ENCODE assay signal across 23 mouse cellular contexts in the genomic region with DNA sequence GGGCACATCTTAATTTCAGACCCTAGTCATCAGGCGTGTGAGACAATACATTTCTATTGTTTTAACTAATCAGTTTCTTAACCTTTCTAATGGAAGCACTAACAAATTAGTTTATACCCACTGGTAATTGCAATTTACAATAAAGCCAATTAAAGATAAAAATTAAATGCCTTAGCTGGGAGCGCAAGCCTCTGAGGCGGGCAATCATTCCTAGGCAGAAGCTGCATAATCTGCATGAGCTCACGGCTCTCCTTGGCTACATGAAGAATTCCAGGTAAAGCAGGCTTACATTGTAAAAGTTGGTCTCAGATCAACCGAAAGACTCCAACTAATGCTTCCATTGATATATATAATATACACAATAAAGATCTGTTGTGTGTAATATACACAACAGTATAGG.
DNase-seq lines count a peak whose midpoint lies in the region; ATAC-seq and TF ChIP-seq lines count a peak whose summit lies in the region.
"Had no signal": no experiment of that assay in that cellular context is flagged by ENCODE, and none has a peak within 500 bp of the region (broad histone marks: within the 10 kb centered on the region; RNA-seq: fewer than 3 reads in every experiment).

No protein-coding gene starts in this region.

- peak; percentile 48; the same call in 1 of the 2 replicates for ATAC-seq in hindbrain, embryonic 16.5 days
- ATAC-seq in hindbrain, embryonic 12.5 days (ENCODE audit: low FRiP score) = no peak
- ATAC-seq in midbrain, embryonic 16.5 days = peak; percentile 48; the same call in 1 of the 2 replicates
- no peak for ATAC-seq in midbrain, postnatal 0 days (ENCODE audit: low FRiP score)
- no peak for ATAC-seq in hindbrain, postnatal 0 days
- ATAC-seq: CD4-positive, CD25-positive, alpha-beta regulatory T cell, adult 4 months; forebrain, embryonic 13.5 days; forebrain, embryonic 16.5 days had no signal

- WGBS in hindbrain, embryonic 16.5 days = 66% methylated on average over 5 of the region's 5 CpGs
- WGBS in hindbrain, embryonic 12.5 days = 81% methylated on average over 5 of the region's 5 CpGs
- WGBS in midbrain, embryonic 16.5 days = 76% methylated on average over 5 of the region's 5 CpGs
- WGBS in midbrain, postnatal 0 days = 76% methylated on average over 5 of the region's 5 CpGs
- 73% methylated on average over 5 of the region's 5 CpGs for WGBS in hindbrain, postnatal 0 days

- H3K9ac ChIP-seq in hindbrain, embryonic 16.5 days (ENCODE audit: low read depth, low read length) = no peak overlapping the region
- no peak overlapping the region for H3K9ac ChIP-seq in hindbrain, embryonic 12.5 days
- no peak overlapping the region for H3K9ac ChIP-seq in midbrain, embryonic 16.5 days (ENCODE audit: low read depth, low read length)
- no peak overlapping the region for H3K9ac ChIP-seq in midbrain, postnatal 0 days (replicated peaks; ENCODE audit: low read length, poor library complexity, severe bottlenecking)
- no peak overlapping the region for H3K9ac ChIP-seq in hindbrain, postnatal 0 days (replicated peaks; ENCODE audit: low read length)
- H3K9ac ChIP-seq: forebrain, embryonic 13.5 days; heart, embryonic 13.5 days had no signal

- no peak for DNase-seq in midbrain, postnatal 0 days (ENCODE audit: low spot score)
- peak; percentile 8 for DNase-seq in hindbrain, postnatal 0 days (ENCODE audit: low spot score)
- DNase-seq in kidney, postnatal 25 days = no peak
- DNase-seq: adrenal gland, adult 2 months; adrenal gland, postnatal 14 days; cerebellum, adult 11-12 months; cerebellum, adult 8-10 months; cerebellum, postnatal 10 days; cerebellum, postnatal 36 days; gastrocnemius, postnatal 10 days; gastrocnemius, postnatal 36 days; heart, adult 2 months; heart, postnatal 14 days; heart, postnatal 4 days had no signal

- H3K27ac ChIP-seq in hindbrain, embryonic 16.5 days (ENCODE audit: low read depth, low read length) = no peak overlapping the region
- no peak overlapping the region for H3K27ac ChIP-seq in hindbrain, embryonic 12.5 days
- no peak overlapping the region for H3K27ac ChIP-seq in midbrain, embryonic 16.5 days (ENCODE audit: low read length)
- no peak overlapping the region for H3K27ac ChIP-seq in midbrain, postnatal 0 days (ENCODE audit: low read depth, low read length)
- H3K27ac ChIP-seq in hindbrain, postnatal 0 days = no peak overlapping the region
- H3K27ac ChIP-seq: forebrain, embryonic 10.5 days; forebrain, embryonic 13.5 days; heart, adult 2 months; heart, embryonic 10.5 days; heart, embryonic 13.5 days had no signal

- H3K9me3 ChIP-seq in hindbrain, embryonic 16.5 days (ENCODE audit: control insufficient read depth, low read length) = no peaks in the 10 kb centered on the region
- no peaks in the 10 kb centered on the region for H3K9me3 ChIP-seq in hindbrain, embryonic 12.5 days (replicated peaks)
- H3K9me3 ChIP-seq in midbrain, embryonic 16.5 days (replicated peaks; ENCODE audit: control insufficient read depth, low read length, poor library complexity, severe bottlenecking) = no peaks in the 10 kb centered on the region
- H3K9me3 ChIP-seq in midbrain, postnatal 0 days (ENCODE audit: low read length) = no peaks in the 10 kb centered on the region
- H3K9me3 ChIP-seq in hindbrain, postnatal 0 days (ENCODE audit: low read length) = no peaks in the 10 kb centered on the region
- H3K9me3 ChIP-seq: forebrain, embryonic 10.5 days; forebrain, embryonic 13.5 days; heart, embryonic 10.5 days; heart, embryonic 13.5 days had no signal

- no peaks in the 10 kb centered on the region for H3K4me1 ChIP-seq in hindbrain, embryonic 16.5 days (ENCODE audit: control insufficient read depth, insufficient read depth, low read depth, low read length)
- no peaks in the 10 kb centered on the region for H3K4me1 ChIP-seq in hindbrain, embryonic 12.5 days
- no peaks in the 10 kb centered on the region for H3K4me1 ChIP-seq in midbrain, embryonic 16.5 days (ENCODE audit: control insufficient read depth, insufficient read depth, low read length)
- no peaks in the 10 kb centered on the region for H3K4me1 ChIP-seq in midbrain, postnatal 0 days (ENCODE audit: insufficient read depth, low read length)
- H3K4me1 ChIP-seq in hindbrain, postnatal 0 days (ENCODE audit: insufficient read depth, low read length) = no peaks in the 10 kb centered on the region
- H3K4me1 ChIP-seq: forebrain, embryonic 10.5 days; forebrain, embryonic 13.5 days; heart, embryonic 10.5 days; heart, embryonic 13.5 days had no signal

- no peak overlapping the region for H3K4me3 ChIP-seq in hindbrain, embryonic 16.5 days (ENCODE audit: low read length)
- no peak overlapping the region for H3K4me3 ChIP-seq in hindbrain, embryonic 12.5 days
- no peak overlapping the region for H3K4me3 ChIP-seq in midbrain, embryonic 16.5 days (ENCODE audit: low read depth, low read length)
- no peak overlapping the region for H3K4me3 ChIP-seq in midbrain, postnatal 0 days (ENCODE audit: low read depth, low read length)
- no peak overlapping the region for H3K4me3 ChIP-seq in hindbrain, postnatal 0 days (ENCODE audit: low read length)
- H3K4me3 ChIP-seq: forebrain, embryonic 10.5 days; forebrain, embryonic 13.5 days; heart, adult 2 months; heart, embryonic 10.5 days; heart, embryonic 13.5 days had no signal

- H3K36me3 ChIP-seq in hindbrain, embryonic 16.5 days (ENCODE audit: control insufficient read depth, insufficient read depth, low read length) = no peaks in the 10 kb centered on the region
- H3K36me3 ChIP-seq in hindbrain, embryonic 12.5 days = no peaks in the 10 kb centered on the region
- H3K36me3 ChIP-seq in midbrain, embryonic 16.5 days (ENCODE audit: control insufficient read depth, insufficient read depth, low read length) = no peaks in the 10 kb centered on the region
- H3K36me3 ChIP-seq in midbrain, postnatal 0 days (ENCODE audit: insufficient read depth, low read length) = no peaks in the 10 kb centered on the region
- no peaks in the 10 kb centered on the region for H3K36me3 ChIP-seq in hindbrain, postnatal 0 days (ENCODE audit: insufficient read depth, low read length)
- H3K36me3 ChIP-seq: forebrain, embryonic 10.5 days; heart, embryonic 10.5 days; heart, embryonic 13.5 days had no signal

- no peaks in the 10 kb centered on the region for H3K27me3 ChIP-seq in hindbrain, embryonic 16.5 days (replicated peaks; ENCODE audit: control insufficient read depth, insufficient read depth, low read length)
- H3K27me3 ChIP-seq in hindbrain, embryonic 12.5 days = no peaks in the 10 kb centered on the region
- no peaks in the 10 kb centered on the region for H3K27me3 ChIP-seq in midbrain, embryonic 16.5 days (ENCODE audit: control insufficient read depth, insufficient read depth, low read depth, low read length)
- H3K27me3 ChIP-seq in midbrain, postnatal 0 days (ENCODE audit: insufficient read depth, low read length) = no peaks in the 10 kb centered on the region
- H3K27me3 ChIP-seq in hindbrain, postnatal 0 days (ENCODE audit: insufficient read depth, low read length) = no peaks in the 10 kb centered on the region
- H3K27me3 ChIP-seq: forebrain, embryonic 13.5 days; heart, embryonic 13.5 days had no signal

- no peak overlapping the region for H3K4me2 ChIP-seq in hindbrain, embryonic 16.5 days (ENCODE audit: low read length)
- no peak overlapping the region for H3K4me2 ChIP-seq in hindbrain, embryonic 12.5 days (replicated peaks)
- no peak overlapping the region for H3K4me2 ChIP-seq in midbrain, embryonic 16.5 days (ENCODE audit: low read length)
- no peak overlapping the region for H3K4me2 ChIP-seq in midbrain, postnatal 0 days (ENCODE audit: low read depth, low read length, poor library complexity, severe bottlenecking)
- no peak overlapping the region for H3K4me2 ChIP-seq in hindbrain, postnatal 0 days (ENCODE audit: low read depth, low read length)
- H3K4me2 ChIP-seq: forebrain, embryonic 13.5 days; heart, embryonic 13.5 days had no signal

- no peak for TF ChIP-seq CTCF in midbrain, postnatal 0 days (IDR thresholded peaks at IDR 0.05)
- no peak for TF ChIP-seq CTCF in hindbrain, postnatal 0 days (IDR thresholded peaks at IDR 0.05; ENCODE audit: low read depth)

Comparison
In these comparisons a context has a peak if more than half of its experiments do, and no peak if none do; other contexts are left out.
1. ATAC-seq: peak in hindbrain, embryonic 16.5 days (single experiment) and midbrain, embryonic 16.5 days (single experiment); none in hindbrain, embryonic 12.5 days (single experiment), midbrain, postnatal 0 days (single experiment) and hindbrain, postnatal 0 days (single experiment).